Mouse (Mus musculus) limb, embryonic 11.5 days (tissue): Measurements from ENCODE around the gene Zfp260. TPM values are rescaled to one million over a fixed set of nuclear protein-coding genes. Genes with fewer than 3 reads are reported as not detected.
A peak's percentile ranks its signal among the peaks of the same experiment; 100 is the strongest.

Source experiments
- ATAC-seq: fragments of 200-750 bp; cut with Nextera tagmentation; 2 replicates; pipeline ENCODE4 v1.8.0; 2017; ENCODE audit warnings: low read depth; ENCODE audit not compliant: insufficient number of reproducible peaks, low FRiP score, low TSS enrichment
- DNase-seq: peaks from one replicate; pipeline ENCODE4 v3.0.0-alpha.2; 2015; ENCODE audit warnings: low spot score
- H3K27ac ChIP-seq: fragments of 300-500 bp; sonication (generic); replicated peaks from 2 replicates; pipeline ENCODE4 v1.5.1; 2014; ENCODE audit warnings: low read depth, mild to moderate bottlenecking, low read length
- H3K27me3 ChIP-seq: fragments of 300-500 bp; sonication (generic); 2 replicates; pipeline ENCODE4 v1.6.1; 2014; ENCODE audit warnings: mild to moderate bottlenecking, low read length, mixed read lengths; ENCODE audit not compliant: control insufficient read depth, insufficient read depth
- H3K36me3 ChIP-seq: fragments of 300-500 bp; sonication (generic); 2 replicates; pipeline ENCODE4 v1.6.1; 2014; ENCODE audit warnings: mild to moderate bottlenecking, low read length, moderate library complexity, mixed read lengths; ENCODE audit not compliant: control insufficient read depth, insufficient read depth
- H3K4me1 ChIP-seq: fragments of 300-500 bp; sonication (generic); 2 replicates; pipeline ENCODE4 v1.6.1; 2014; ENCODE audit warnings: low read length, mixed read lengths; ENCODE audit not compliant: control insufficient read depth, insufficient read depth
- H3K4me2 ChIP-seq: fragments of 300-500 bp; sonication (generic); 2 replicates; pipeline ENCODE4 v1.6.1; 2014; ENCODE audit warnings: low read depth, mild to moderate bottlenecking, moderate library complexity; ENCODE audit not compliant: severe bottlenecking
- H3K4me3 ChIP-seq: fragments of 300-500 bp; sonication (generic); 2 replicates; pipeline ENCODE4 v1.5.1; 2014; ENCODE audit warnings: low read depth, low read length
- H3K9ac ChIP-seq: fragments of 300-500 bp; sonication (generic); 2 replicates; pipeline ENCODE4 v1.6.1; 2014; ENCODE audit warnings: mild to moderate bottlenecking, low read length
- H3K9me3 ChIP-seq: fragments of 300-500 bp; sonication (generic); 2 replicates; pipeline ENCODE4 v1.6.1; 2016; ENCODE audit warnings: low read length; ENCODE audit not compliant: control insufficient read depth
- WGBS: fragments of 180-500 bp; shearing (Covaris S2); extraction: QIAGEN DNeasy Blood & Tissue Kit; methylation state at CpG from one replicate; pipeline ENCODE4 v1.1.7; 2014; 5-methylcytosine and 5-hydroxymethylcytosine counted together
- polyA plus RNA-seq: library from polyadenylated mRNA; unstranded; fragments of >200 nt; fragmentation: Nextera tagmentation; extraction: Ambion mirVana; gene quantifications from 2 replicates; pipeline ENCODE4 v1.2.1, GENCODE M21; 2014

Gene Zfp260
- 142 and 150 TPM in 2 replicates for polyA plus RNA-seq

- H3K27me3 ChIP-seq: no peaks in the 10 kb centered on the region
Observed at GRCm38 (mm10) chr7:30094646-30095429, at the start of gene Zfp260. Gene Zfp260, plus strand, starts transcription at chr7:30094777.

GRCm38 (mm10) chr7:30048126-30048525, 46.5 kb upstream of the Zfp260 start:
- Histone ChIP-seq H3K4me2 (no peak overlapping the region), H3K9me3 (no peaks in the 10 kb centered on the region), H3K36me3 (no peaks in the 10 kb centered on the region), H3K27ac (no peak overlapping the region), H3K27me3 (no peaks in the 10 kb centered on the region), H3K4me3 (no peak overlapping the region), H3K9ac (no peak overlapping the region), H3K4me1 (0 out of 2 replicates have a peak, but pooled peaks cover 3% of the 10 kb centered on the region)
- no peak for ATAC-seq
- no peak for DNase-seq
- WGBS: 97% methylated on average over 4 of the region's 4 CpGs

More at GRCm38 (mm10) chr7:30094646-30095429, at the start of gene Zfp260:
- Histone ChIP-seq H3K4me3 (peak within 1 kb of the TSS; percentile 55), H3K9ac (peak within 1 kb of the TSS; percentile 81), H3K36me3 (peaks cover 3% of the 10 kb centered on the region; the same call in 1 of the 2 replicates), H3K9me3 (no peaks in the 10 kb centered on the region), H3K4me1 (0 out of 2 replicates have a peak, but pooled peaks cover 3% of the 10 kb centered on the region), H3K4me2 (peak within 1 kb of the TSS; percentile 47), H3K27ac (peak within 1 kb of the TSS; percentile 96)
- peak; percentile 76 for ATAC-seq
- WGBS: under 1% methylated on average over 26 of the region's 26 CpGs
- DNase-seq: peak; percentile 95

GRCm38 (mm10) chr7:30050882-30051548, 43.6 kb upstream of the Zfp260 start, which contains the start of gene Zfp14:
Gene Zfp14, minus strand, starts transcription at chr7:30051380.
- Histone ChIP-seq H3K4me1 (0 out of 2 replicates have a peak, but pooled peaks cover 3% of the 10 kb centered on the region), H3K4me3 (peak within 1 kb of the TSS; percentile 83), H3K4me2 (peak within 1 kb of the TSS; percentile 68), H3K27me3 (no peaks in the 10 kb centered on the region), H3K27ac (no peak within 1 kb of the TSS; the same call in 1 of the 2 replicates), H3K9me3 (no peaks in the 10 kb centered on the region), H3K36me3 (no peaks in the 10 kb centered on the region), H3K9ac (peak within 1 kb of the TSS; percentile 73)
- ATAC-seq (peak; percentile 96), DNase-seq (peak; percentile 92)
- under 1% methylated on average over 40 of the region's 40 CpGs for WGBS

GRCm38 (mm10) chr7:30053591-30053990, 41.0 kb upstream of the Zfp260 start:
- ATAC-seq (no peak), DNase-seq (peak; percentile 36)
- Histone ChIP-seq H3K27me3 (no peaks in the 10 kb centered on the region), H3K9me3 (no peaks in the 10 kb centered on the region), H3K36me3 (peaks cover 4% of the 10 kb centered on the region; the same call in 1 of the 2 replicates), H3K4me3 (no peak overlapping the region), H3K4me1 (0 out of 2 replicates have a peak, but pooled peaks cover 3% of the 10 kb centered on the region), H3K4me2 (no peak overlapping the region), H3K27ac (no peak overlapping the region), H3K9ac (no peak overlapping the region)
- 4% methylated on average over 3 of the region's 3 CpGs for WGBS

GRCm38 (mm10) chr7:30060341-30060740, 34.2 kb upstream of the Zfp260 start:
- Histone ChIP-seq H3K9ac (no peak overlapping the region), H3K4me1 (no peaks in the 10 kb centered on the region), H3K9me3 (no peaks in the 10 kb centered on the region), H3K36me3 (peaks cover 7% of the 10 kb centered on the region; the same call in 1 of the 2 replicates), H3K27me3 (no peaks in the 10 kb centered on the region), H3K4me3 (no peak overlapping the region), H3K27ac (no peak overlapping the region), H3K4me2 (no peak overlapping the region)
- no peak for ATAC-seq
- DNase-seq: no peak
- WGBS: 82% methylated on average over 6 of the region's 6 CpGs

GRCm38 (mm10) chr7:30062478-30062877, 32.1 kb upstream of the Zfp260 start:
- DNase-seq (peak; percentile 44), ATAC-seq (no peak)
- Histone ChIP-seq H3K36me3 (peaks cover 8% of the 10 kb centered on the region; the same call in 1 of the 2 replicates), H3K9ac (no peak overlapping the region), H3K4me3 (no peak overlapping the region), H3K27me3 (no peaks in the 10 kb centered on the region), H3K27ac (no peak overlapping the region), H3K4me2 (no peak overlapping the region), H3K9me3 (no peaks in the 10 kb centered on the region), H3K4me1 (no peaks in the 10 kb centered on the region)
- 90% methylated on average over 5 of the region's 5 CpGs for WGBS

- DNase-seq (no peak), ATAC-seq (no peak)
- H3K36me3 ChIP-seq: peaks cover 5% of the 10 kb centered on the region; the same call in 1 of the 2 replicates
- no peak overlapping the region for H3K4me2 ChIP-seq
- H3K27ac ChIP-seq: no peak overlapping the region
- no peaks in the 10 kb centered on the region for H3K27me3 ChIP-seq
- H3K9me3 ChIP-seq: no peaks in the 10 kb centered on the region
- WGBS: 82% methylated on average over 5 of the region's 5 CpGs
- no peaks in the 10 kb centered on the region for H3K4me1 ChIP-seq
- H3K9ac ChIP-seq: no peak overlapping the region
- no peak overlapping the region for H3K4me3 ChIP-seq
Observed at GRCm38 (mm10) chr7:30064622-30065021, 30.0 kb upstream of the Zfp260 start.
